Mouse (Mus musculus): ENCODE measurements around the gene Vmn1r223. TPM values are rescaled to one million over a fixed set of nuclear protein-coding genes. Genes with fewer than 3 reads are reported as not detected.

The Vmn1r223 gene
- total RNA-seq, 2 experiments from 2014 or later: not detected

Other genes starting within 250 kb of the Vmn1r223 start
- gene Vmn1r213, start 239.5 kb upstream of the Vmn1r223 start, total RNA-seq (2015; ENCODE audit: low replicate concordance): not detected in 2 replicates
- gene Vmn1r213, start 239.5 kb upstream of the Vmn1r223 start, total RNA-seq (2017; ENCODE audit: low replicate concordance): 0.70 TPM in 1 of 2 replicates, not detected in the other
- not detected in 2 replicates for gene Vmn1r214, start 216.7 kb upstream of the Vmn1r223 start, total RNA-seq (2015; ENCODE audit: low replicate concordance)
- not detected in 2 replicates for gene Vmn1r214, start 216.7 kb upstream of the Vmn1r223 start, total RNA-seq (2017; ENCODE audit: low replicate concordance)
- gene Vmn1r215, start 179.1 kb upstream of the Vmn1r223 start, total RNA-seq (2015; ENCODE audit: low replicate concordance): not detected in 2 replicates
- gene Vmn1r215, start 179.1 kb upstream of the Vmn1r223 start, total RNA-seq (2017; ENCODE audit: low replicate concordance): not detected in 2 replicates
- not detected in 2 replicates for gene Vmn1r217, start 128.9 kb upstream of the Vmn1r223 start, total RNA-seq (2015; ENCODE audit: low replicate concordance)
- under 0.01 and 0.09 TPM in 2 replicates for gene Vmn1r217, start 128.9 kb upstream of the Vmn1r223 start, total RNA-seq (2017; ENCODE audit: low replicate concordance)
- gene Vmn1r218, start 114.0 kb upstream of the Vmn1r223 start, total RNA-seq (2015; ENCODE audit: low replicate concordance): not detected in 2 replicates
- gene Vmn1r218, start 114.0 kb upstream of the Vmn1r223 start, total RNA-seq (2017; ENCODE audit: low replicate concordance): 0.14 TPM in 1 of 2 replicates, not detected in the other
- gene Vmn1r219, start 87.8 kb upstream of the Vmn1r223 start, total RNA-seq (2015; ENCODE audit: low replicate concordance): not detected in 2 replicates
- 0.09 TPM in 1 of 2 replicates, not detected in the other for gene Vmn1r219, start 87.8 kb upstream of the Vmn1r223 start, total RNA-seq (2017; ENCODE audit: low replicate concordance)
- gene Vmn1r220, start 59.2 kb upstream of the Vmn1r223 start, total RNA-seq (2015; ENCODE audit: low replicate concordance): not detected in 2 replicates
- not detected in 2 replicates for gene Vmn1r220, start 59.2 kb upstream of the Vmn1r223 start, total RNA-seq (2017; ENCODE audit: low replicate concordance)
- not detected in 2 replicates for gene Vmn1r221, start 33.0 kb upstream of the Vmn1r223 start, total RNA-seq (2015; ENCODE audit: low replicate concordance)
- gene Vmn1r221, start 33.0 kb upstream of the Vmn1r223 start, total RNA-seq (2017; ENCODE audit: low replicate concordance): not detected in 2 replicates
- gene Vmn1r222, start 11.2 kb upstream of the Vmn1r223 start, total RNA-seq (2015; ENCODE audit: low replicate concordance): not detected in 2 replicates
- gene Vmn1r222, start 11.2 kb upstream of the Vmn1r223 start, total RNA-seq (2017; ENCODE audit: low replicate concordance): not detected in 2 replicates
- 10.4 and 10.8 TPM in 2 replicates for gene Zfp322a, start 122.1 kb downstream of the Vmn1r223 start, total RNA-seq (2015; ENCODE audit: low replicate concordance)
- 10.9 and 11.2 TPM in 2 replicates for gene Zfp322a, start 122.1 kb downstream of the Vmn1r223 start, total RNA-seq (2017; ENCODE audit: low replicate concordance)
- 1.7 and 1.9 TPM in 2 replicates for gene Abt1, start 176.7 kb downstream of the Vmn1r223 start, total RNA-seq (2015; ENCODE audit: low replicate concordance)
- gene Abt1, start 176.7 kb downstream of the Vmn1r223 start, total RNA-seq (2017; ENCODE audit: low replicate concordance): 1.4 and 1.7 TPM in 2 replicates
- 4.2 and 4.4 TPM in 2 replicates for gene Btn1a1, start 218.8 kb downstream of the Vmn1r223 start, total RNA-seq (2015; ENCODE audit: low replicate concordance)
- 6.5 and 15.5 TPM in 2 replicates for gene Btn1a1, start 218.8 kb downstream of the Vmn1r223 start, total RNA-seq (2017; ENCODE audit: low replicate concordance)
- gene Btn2a2, start 241.7 kb downstream of the Vmn1r223 start, total RNA-seq (2015; ENCODE audit: low replicate concordance): not detected in 2 replicates
- gene Btn2a2, start 241.7 kb downstream of the Vmn1r223 start, total RNA-seq (2017; ENCODE audit: low replicate concordance): not detected in 2 replicates